Mouse (Mus musculus) olfactory bulb, adult 2 months (tissue): ENCODE results near the gene Prkar1a. TPM values are rescaled to one million over a fixed set of nuclear protein-coding genes. Genes with fewer than 3 reads are reported as not detected.
"Not testable (repeated sequence)": the region's sequence is repeated elsewhere in the genome, so short reads cannot be mapped to it uniquely, and the experiment has no call there.

ENCODE experiments used
- H3K27ac ChIP-seq: fragments of 200-500 bp; 2 replicates; pipeline ENCODE4 v1.5.1; 2012; ENCODE audit warnings: low read depth, low read length; ENCODE audit not compliant: insufficient read depth
- H3K4me1 ChIP-seq: fragments of 200-500 bp; 2 replicates; pipeline ENCODE4 v1.6.1; 2012; ENCODE audit warnings: low read length; ENCODE audit not compliant: control insufficient read depth, insufficient read depth
- H3K4me3 ChIP-seq: fragments of 200-500 bp; 2 replicates; pipeline ENCODE4 v1.5.1; 2012; ENCODE audit warnings: mild to moderate bottlenecking, low read depth, low read length, moderate library complexity; ENCODE audit not compliant: insufficient read depth
- CTCF ChIP-seq: fragments of 200-500 bp; IDR thresholded peaks from 2 replicates; pipeline ENCODE4 v1.5.1; 2012; ENCODE audit warnings: low read depth, mild to moderate bottlenecking, low read length, moderate library complexity; ENCODE audit not compliant: insufficient read depth
- POLR2A ChIP-seq: fragments of 200-500 bp; IDR thresholded peaks from 2 replicates; pipeline ENCODE4 v1.6.1; 2012; ENCODE audit warnings: mild to moderate bottlenecking, low read depth, low read length, moderate library complexity; ENCODE audit not compliant: insufficient read depth
- WGBS: fragments of 180-500 bp; shearing (Covaris S2); methylation state at CpG from one replicate; pipeline ENCODE4 v1.1.7; 2018; 5-methylcytosine and 5-hydroxymethylcytosine counted together
- polyA plus RNA-seq: library from polyadenylated mRNA; stranded (reverse); fragments of >200 nt; gene quantifications from 2 replicates; pipeline ENCODE4 v1.2.4, GENCODE M21; 2012; ENCODE audit warnings: low replicate concordance; ENCODE audit not compliant: missing spikeins, insufficient read depth, insufficient read length

Gene Prkar1a
- polyA plus RNA-seq, 1 experiment = 397 TPM

GRCm38 (mm10) chr11:109653201-109653600 is 4.0 kb downstream of the Prkar1a start:
- WGBS = 22% methylated on average over 8 of the region's 8 CpGs
- TF ChIP-seq CTCF = no peak
- no peak for TF ChIP-seq POLR2A
- H3K4me3 ChIP-seq = peak overlapping the region; percentile 39
- H3K27ac ChIP-seq = no peak overlapping the region
- peaks cover 17% of the 10 kb centered on the region for H3K4me1 ChIP-seq

DNA sequence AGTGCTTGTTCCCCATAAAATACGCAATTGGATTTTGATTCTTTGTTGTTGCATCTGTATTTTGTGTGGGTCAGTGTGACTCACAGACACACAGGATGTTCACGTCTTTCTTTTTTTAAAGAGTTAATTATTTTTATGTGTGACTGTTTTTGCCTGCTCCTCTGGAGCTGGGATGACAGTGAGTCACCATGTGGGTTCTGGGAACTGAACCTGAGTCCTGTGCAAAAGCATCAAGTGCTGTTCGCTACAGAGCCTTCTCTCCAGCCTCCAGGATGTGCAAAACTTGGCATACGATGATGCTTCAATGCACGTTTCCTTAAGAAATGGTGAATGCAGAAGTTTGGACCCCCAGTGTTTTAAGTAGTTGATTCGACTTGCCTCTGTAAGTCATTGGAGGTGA is 5.4 kb downstream of the Prkar1a start:
- TF ChIP-seq CTCF (no peak), POLR2A (no peak)
- H3K4me1 ChIP-seq = peaks cover 12% of the 10 kb centered on the region
- WGBS = 38% methylated on average over 6 of the region's 6 CpGs
- H3K27ac ChIP-seq = no peak overlapping the region
- no peak overlapping the region for H3K4me3 ChIP-seq

GRCm38 (mm10) chr11:109656232-109656631 is 7.0 kb downstream of the Prkar1a start:
- H3K27ac ChIP-seq = no peak overlapping the region
- no peak for TF ChIP-seq POLR2A
- no peak for TF ChIP-seq CTCF
- H3K4me3 ChIP-seq = no peak overlapping the region
- WGBS = 70% methylated on average over 7 of the region's 7 CpGs
- H3K4me1 ChIP-seq = peaks cover 15% of the 10 kb centered on the region

- not testable (repeated sequence) for H3K4me1 ChIP-seq, H3K4me3 ChIP-seq, H3K27ac ChIP-seq
- 78% methylated on average over 8 of the region's 8 CpGs for WGBS
Observed at GRCm38 (mm10) chr11:109660526-109660925, 11.3 kb downstream of the Prkar1a start.

DNA sequence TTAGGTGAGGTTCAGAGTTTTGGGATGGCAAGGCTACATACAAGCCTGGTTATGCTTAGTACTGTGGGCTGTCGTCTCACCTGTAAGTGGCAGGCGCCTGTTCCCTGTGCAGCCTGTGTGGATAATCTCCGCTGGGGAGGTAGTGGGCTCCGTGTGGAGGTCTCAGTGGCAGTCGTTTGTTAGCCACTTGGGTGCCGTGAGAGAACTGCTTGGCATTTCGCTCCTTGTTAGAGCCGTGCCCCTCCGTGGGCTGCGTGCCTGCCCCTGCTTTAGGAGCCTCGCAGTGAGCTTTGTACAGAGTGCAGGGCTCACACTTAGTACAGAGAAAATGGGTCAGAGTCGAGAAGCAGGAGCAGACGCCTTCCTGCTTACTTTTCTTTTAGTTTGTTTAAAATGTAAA is 15.1 kb downstream of the Prkar1a start:
- peaks cover 8% of the 10 kb centered on the region; the same call in 1 of the 2 replicates for H3K4me1 ChIP-seq
- 75% methylated on average over 13 of the region's 13 CpGs for WGBS
- TF ChIP-seq CTCF (no peak), POLR2A (no peak)
- H3K4me3 ChIP-seq = no peak overlapping the region
- H3K27ac ChIP-seq = no peak overlapping the region

DNA sequence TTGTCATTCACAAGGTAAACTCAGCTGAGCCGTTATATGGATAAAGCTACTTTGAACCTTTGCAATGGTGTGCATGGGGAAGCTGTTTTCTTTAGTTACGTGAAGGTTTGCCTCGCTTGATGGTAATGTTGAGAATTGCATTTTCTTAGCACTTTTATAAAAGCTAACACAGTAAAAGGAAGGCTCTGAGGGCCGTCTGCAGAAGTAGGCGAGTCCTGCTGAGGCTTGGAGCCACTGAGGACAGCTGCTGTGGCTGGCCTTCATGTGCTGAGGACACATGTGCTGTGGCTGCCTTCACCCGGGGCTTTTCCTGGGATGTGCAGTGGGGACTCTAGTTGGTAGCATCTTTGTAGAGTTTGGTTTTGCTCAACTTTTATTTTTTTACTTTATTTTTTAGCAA is 16.2 kb downstream of the Prkar1a start:
- Histone ChIP-seq H3K4me3 (no peak overlapping the region), H3K4me1 (peaks cover 6% of the 10 kb centered on the region; the same call in 1 of the 2 replicates), H3K27ac (no peak overlapping the region)
- TF ChIP-seq CTCF (no peak), POLR2A (no peak)
- WGBS = 65% methylated on average over 6 of the region's 6 CpGs

GRCm38 (mm10) chr11:109666411-109666810 is 17.2 kb downstream of the Prkar1a start:
- WGBS = 61% methylated on average over 13 of the region's 13 CpGs
- no peak for TF ChIP-seq POLR2A
- no peak for TF ChIP-seq CTCF
- Histone ChIP-seq H3K4me1 (peaks cover 10% of the 10 kb centered on the region; the same call in 1 of the 2 replicates), H3K4me3 (no peak overlapping the region), H3K27ac (no peak overlapping the region)

DNA sequence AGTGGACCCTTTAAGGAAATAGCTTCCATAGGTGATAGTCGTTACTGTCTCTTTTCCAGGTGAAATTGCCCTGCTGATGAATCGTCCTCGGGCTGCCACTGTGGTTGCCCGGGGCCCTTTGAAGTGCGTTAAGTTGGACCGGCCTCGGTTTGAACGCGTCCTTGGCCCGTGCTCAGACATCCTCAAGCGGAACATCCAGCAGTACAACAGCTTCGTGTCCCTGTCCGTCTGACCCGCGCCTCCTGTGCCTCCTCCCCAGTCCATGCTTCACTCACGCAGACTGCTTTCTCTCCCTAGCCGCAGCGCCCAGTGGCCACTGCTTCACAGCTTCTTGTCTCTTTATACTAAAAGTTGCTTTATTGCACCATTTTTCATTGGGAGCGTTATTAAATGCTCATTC is 18.2 kb downstream of the Prkar1a start:
- H3K4me3 ChIP-seq = no peak overlapping the region
- no peak overlapping the region for H3K27ac ChIP-seq
- H3K4me1 ChIP-seq = peaks cover 13% of the 10 kb centered on the region; the same call in 1 of the 2 replicates
- 86% methylated on average over 19 of the region's 19 CpGs for WGBS
- no peak for TF ChIP-seq CTCF
- TF ChIP-seq POLR2A = no peak

GRCm38 (mm10) chr11:109668115-109668725 is 19.0 kb downstream of the Prkar1a start:
- no peak overlapping the region for H3K4me3 ChIP-seq
- TF ChIP-seq CTCF = no peak
- no peak for TF ChIP-seq POLR2A
- H3K4me1 ChIP-seq = peaks cover 13% of the 10 kb centered on the region; the same call in 1 of the 2 replicates
- 69% methylated on average over 8 of the region's 8 CpGs for WGBS
- no peak overlapping the region for H3K27ac ChIP-seq
